Mouse (Mus musculus): ENCODE data around the gene Rab20. TPM values are rescaled to one million over a fixed set of nuclear protein-coding genes. Genes with fewer than 3 reads are reported as not detected.
"Not testable (repeated sequence)": the region's sequence is repeated elsewhere in the genome, so short reads cannot be mapped to it uniquely, and the experiment has no call there.

The Rab20 gene
- total RNA-seq, 1 experiment = 2.2 TPM

- Histone ChIP-seq H3K27ac (ENCODE audit: insufficient read depth, low read depth, low read length, poor library complexity, severe bottlenecking) (no peak overlapping the region), H3K4me1 (ENCODE audit: control insufficient read depth in 2 of 2, insufficient read depth in 2 of 2, low read length in 2 of 2, poor library complexity in 1 of 2) (peaks cover 2 to 7% of the 10 kb centered on the region in 2 experiments; a peak in 2 of 4 replicates), H3K9ac (ENCODE audit: insufficient read depth, low read depth, low read length, poor library complexity, severe bottlenecking) (no peak overlapping the region), H3K4me3 (ENCODE audit: insufficient read depth in 1 of 2, low read depth in 1 of 2, low read length in 2 of 2, poor library complexity in 1 of 2, severe bottlenecking in 1 of 2) (no peak overlapping the region), H3K9me3 (ENCODE audit: control insufficient read depth, insufficient read depth, low read depth, low read length) (no peaks in the 10 kb centered on the region), H3K36me3 (ENCODE audit: control insufficient read depth, insufficient read depth, low read length, poor library complexity, severe bottlenecking) (no peaks in the 10 kb centered on the region)
- TF ChIP-seq MAFK (IDR thresholded peaks at IDR 0.05; ENCODE audit: insufficient read depth, low read depth, low read length) = no peak
- no peak for TF ChIP-seq ZC3H11A (IDR thresholded peaks at IDR 0.05; ENCODE audit: borderline replicate concordance, low read depth, low read length)
- TF ChIP-seq HCFC1 (IDR thresholded peaks at IDR 0.05; ENCODE audit: borderline replicate concordance, insufficient read depth, low read length) = no peak
- no peak for TF ChIP-seq ZNF384 (IDR thresholded peaks at IDR 0.05; ENCODE audit: low read depth, low read length)
- TF ChIP-seq CHD2 (IDR thresholded peaks at IDR 0.05; ENCODE audit: low read depth, low read length) = no peak
- in situ Hi-C loops (cut with MboI; ENCODE audit: low sequenced_read_pairs in 2 of 2, unreplicated experiment in 2 of 2) = loop anchor here in 1 of 2 experiments (25.0 kb wide), 1 partner anchor 912 kb away; the partner anchor contains the start of gene Sox1
- no peak for DNase-seq (ENCODE audit: low read depth, low spot score)
Observed at GRCm38 (mm10) chr8:11475397-11475796, 3.1 kb downstream of the Rab20 start.

GRCm38 (mm10) chr8:11473072-11473471, 5.4 kb downstream of the Rab20 start:
- no peak for DNase-seq (ENCODE audit: low read depth, low spot score)
- in situ Hi-C loops (cut with MboI; ENCODE audit: low sequenced_read_pairs in 2 of 2, unreplicated experiment in 2 of 2) = no loop called here
- peaks cover 2 to 5% of the 10 kb centered on the region in 2 experiments; a peak in 2 of 4 replicates for H3K4me1 ChIP-seq (ENCODE audit: control insufficient read depth in 2 of 2, insufficient read depth in 2 of 2, low read length in 2 of 2, poor library complexity in 1 of 2)

GRCm38 (mm10) chr8:11471309-11471708, 7.2 kb downstream of the Rab20 start:
- DNase-seq (ENCODE audit: low read depth, low spot score) = no peak

More at GRCm38 (mm10) chr8:11473072-11473471, 5.4 kb downstream of the Rab20 start:
- no peak overlapping the region for H3K27ac ChIP-seq (ENCODE audit: insufficient read depth, low read depth, low read length, poor library complexity, severe bottlenecking)
- no peak overlapping the region for H3K4me3 ChIP-seq (ENCODE audit: insufficient read depth in 1 of 2, low read depth in 1 of 2, low read length in 2 of 2, poor library complexity in 1 of 2, severe bottlenecking in 1 of 2)
- H3K9me3 ChIP-seq (ENCODE audit: control insufficient read depth, insufficient read depth, low read depth, low read length) = no peaks in the 10 kb centered on the region
- no peak for TF ChIP-seq HCFC1 (IDR thresholded peaks at IDR 0.05; ENCODE audit: borderline replicate concordance, insufficient read depth, low read length)
- no peak for TF ChIP-seq ZC3H11A (IDR thresholded peaks at IDR 0.05; ENCODE audit: borderline replicate concordance, low read depth, low read length)
- no peak for TF ChIP-seq MAFK (IDR thresholded peaks at IDR 0.05; ENCODE audit: insufficient read depth, low read depth, low read length)
- TF ChIP-seq CHD2 (IDR thresholded peaks at IDR 0.05; ENCODE audit: low read depth, low read length) = no peak
- no peak for TF ChIP-seq ZNF384 (IDR thresholded peaks at IDR 0.05; ENCODE audit: low read depth, low read length)
- H3K36me3 ChIP-seq (ENCODE audit: control insufficient read depth, insufficient read depth, low read length, poor library complexity, severe bottlenecking) = no peaks in the 10 kb centered on the region
- H3K9ac ChIP-seq (ENCODE audit: insufficient read depth, low read depth, low read length, poor library complexity, severe bottlenecking) = no peak overlapping the region

DNA sequence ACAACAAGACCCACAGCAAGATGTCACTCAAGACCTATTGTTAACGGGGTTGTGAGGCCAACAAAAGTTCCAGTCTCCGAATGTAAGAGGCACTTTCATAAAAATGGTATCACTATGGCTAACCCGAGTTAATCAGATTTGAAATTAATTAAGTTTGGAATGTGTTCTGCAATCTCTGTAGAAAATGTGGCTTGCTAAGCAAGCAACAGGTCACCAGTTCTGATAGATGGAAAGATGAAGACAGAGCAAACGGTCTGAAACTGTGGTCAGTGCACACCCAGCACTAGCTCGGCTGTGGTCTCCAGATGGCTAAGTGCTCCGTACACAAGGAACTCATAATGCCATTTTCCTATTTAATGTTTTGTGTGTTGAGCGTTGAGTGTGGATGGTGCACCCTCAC, 7.8 kb downstream of the Rab20 start:
- Histone ChIP-seq H3K36me3 (ENCODE audit: control insufficient read depth, insufficient read depth, low read length, poor library complexity, severe bottlenecking) (no peaks in the 10 kb centered on the region), H3K4me3 (ENCODE audit: insufficient read depth in 1 of 2, low read depth in 1 of 2, low read length in 2 of 2, poor library complexity in 1 of 2, severe bottlenecking in 1 of 2) (no peak overlapping the region), H3K9me3 (ENCODE audit: control insufficient read depth, insufficient read depth, low read depth, low read length) (no peaks in the 10 kb centered on the region), H3K4me1 (ENCODE audit: control insufficient read depth in 2 of 2, insufficient read depth in 2 of 2, low read length in 2 of 2, poor library complexity in 1 of 2) (peaks cover 2% of the 10 kb centered on the region in 2 experiments; a peak in 2 of 4 replicates), H3K27ac (ENCODE audit: insufficient read depth, low read depth, low read length, poor library complexity, severe bottlenecking) (no peak overlapping the region), H3K9ac (ENCODE audit: insufficient read depth, low read depth, low read length, poor library complexity, severe bottlenecking) (no peak overlapping the region)
- no peak for DNase-seq (ENCODE audit: low read depth, low spot score)
- in situ Hi-C loops (cut with MboI; ENCODE audit: low sequenced_read_pairs in 2 of 2, unreplicated experiment in 2 of 2) = no loop called here
- TF ChIP-seq CHD2 (IDR thresholded peaks at IDR 0.05; ENCODE audit: low read depth, low read length) (no peak), HCFC1 (IDR thresholded peaks at IDR 0.05; ENCODE audit: borderline replicate concordance, insufficient read depth, low read length) (no peak), ZC3H11A (IDR thresholded peaks at IDR 0.05; ENCODE audit: borderline replicate concordance, low read depth, low read length) (no peak), ZNF384 (IDR thresholded peaks at IDR 0.05; ENCODE audit: low read depth, low read length) (no peak), MAFK (IDR thresholded peaks at IDR 0.05; ENCODE audit: insufficient read depth, low read depth, low read length) (no peak)

More at GRCm38 (mm10) chr8:11471309-11471708, 7.2 kb downstream of the Rab20 start:
- no peak for TF ChIP-seq ZC3H11A (IDR thresholded peaks at IDR 0.05; ENCODE audit: borderline replicate concordance, low read depth, low read length)
- no peak for TF ChIP-seq ZNF384 (IDR thresholded peaks at IDR 0.05; ENCODE audit: low read depth, low read length)
- no peak for TF ChIP-seq MAFK (IDR thresholded peaks at IDR 0.05; ENCODE audit: insufficient read depth, low read depth, low read length)
- Histone ChIP-seq H3K4me1 (ENCODE audit: control insufficient read depth in 2 of 2, insufficient read depth in 2 of 2, low read length in 2 of 2, poor library complexity in 1 of 2) (peaks cover 2 to 5% of the 10 kb centered on the region in 2 experiments; a peak in 2 of 4 replicates), H3K27ac (ENCODE audit: insufficient read depth, low read depth, low read length, poor library complexity, severe bottlenecking) (no peak overlapping the region), H3K4me3 (ENCODE audit: insufficient read depth in 1 of 2, low read depth in 1 of 2, low read length in 2 of 2, poor library complexity in 1 of 2, severe bottlenecking in 1 of 2) (no peak overlapping the region), H3K9me3 (ENCODE audit: control insufficient read depth, insufficient read depth, low read depth, low read length) (no peaks in the 10 kb centered on the region), H3K36me3 (ENCODE audit: control insufficient read depth, insufficient read depth, low read length, poor library complexity, severe bottlenecking) (no peaks in the 10 kb centered on the region), H3K9ac (ENCODE audit: insufficient read depth, low read depth, low read length, poor library complexity, severe bottlenecking) (no peak overlapping the region)
- in situ Hi-C loops (cut with MboI; ENCODE audit: low sequenced_read_pairs in 2 of 2, unreplicated experiment in 2 of 2) = no loop called here

DNA sequence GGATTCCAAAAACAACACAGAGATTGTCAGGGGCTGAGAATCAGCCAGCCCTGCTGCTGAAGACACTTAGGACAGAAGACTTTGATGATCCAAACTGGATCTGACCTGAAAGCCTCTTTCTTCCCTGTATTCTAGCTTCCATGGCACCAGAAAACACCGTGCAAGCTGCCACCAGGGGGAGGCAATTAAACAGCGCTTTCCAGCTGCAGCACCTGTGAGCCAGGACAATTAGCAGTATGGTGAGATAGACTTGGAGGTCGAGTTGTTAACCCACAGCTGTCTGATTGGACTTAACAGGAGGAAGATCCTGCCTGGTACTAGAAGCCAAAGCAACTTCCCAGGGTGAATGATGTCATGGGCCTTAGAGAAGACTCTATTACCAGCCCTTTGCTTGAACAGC, 9.4 kb downstream of the Rab20 start:
- no peaks in the 10 kb centered on the region for H3K36me3 ChIP-seq (ENCODE audit: control insufficient read depth, insufficient read depth, low read length, poor library complexity, severe bottlenecking)
- H3K9ac ChIP-seq (ENCODE audit: insufficient read depth, low read depth, low read length, poor library complexity, severe bottlenecking) = no peak overlapping the region
- no peak overlapping the region for H3K4me3 ChIP-seq (ENCODE audit: insufficient read depth in 1 of 2, low read depth in 1 of 2, low read length in 2 of 2, poor library complexity in 1 of 2, severe bottlenecking in 1 of 2)
- H3K4me1 ChIP-seq (ENCODE audit: control insufficient read depth in 2 of 2, insufficient read depth in 2 of 2, low read length in 2 of 2, poor library complexity in 1 of 2) = no peaks in the 10 kb centered on the region
- no peak for DNase-seq (ENCODE audit: low read depth, low spot score)
- in situ Hi-C loops (cut with MboI; ENCODE audit: low sequenced_read_pairs in 2 of 2, unreplicated experiment in 2 of 2) = no loop called here
- TF ChIP-seq HCFC1 (IDR thresholded peaks at IDR 0.05; ENCODE audit: borderline replicate concordance, insufficient read depth, low read length) = no peak
- TF ChIP-seq ZC3H11A (IDR thresholded peaks at IDR 0.05; ENCODE audit: borderline replicate concordance, low read depth, low read length) = 0 out of 2 replicates have a peak, but pooled peaks have one; percentile 11
- no peak for TF ChIP-seq ZNF384 (IDR thresholded peaks at IDR 0.05; ENCODE audit: low read depth, low read length)
- no peaks in the 10 kb centered on the region for H3K9me3 ChIP-seq (ENCODE audit: control insufficient read depth, insufficient read depth, low read depth, low read length)
- no peak overlapping the region for H3K27ac ChIP-seq (ENCODE audit: insufficient read depth, low read depth, low read length, poor library complexity, severe bottlenecking)

DNA sequence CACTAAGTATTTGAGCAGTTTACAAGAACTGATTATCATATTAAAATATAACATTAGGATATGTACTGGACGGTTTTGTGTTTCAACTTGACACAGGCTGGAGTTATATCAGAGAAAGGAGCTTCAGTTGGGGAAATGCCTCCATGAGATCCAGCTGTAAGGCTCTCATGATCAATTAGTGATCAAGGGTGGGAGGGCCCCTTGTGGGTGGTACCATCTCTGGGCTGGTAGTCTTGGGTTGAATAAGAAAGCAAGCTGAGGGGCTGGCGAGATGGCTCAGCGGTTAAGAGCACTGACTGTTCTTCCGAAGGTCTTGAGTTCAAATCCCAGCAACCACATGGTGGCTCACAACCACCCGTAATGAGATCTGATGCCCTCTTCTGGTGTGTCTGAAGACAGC, 12.0 kb downstream of the Rab20 start:
- H3K9me3 ChIP-seq (ENCODE audit: control insufficient read depth, insufficient read depth, low read depth, low read length); H3K36me3 ChIP-seq (ENCODE audit: control insufficient read depth, insufficient read depth, low read length, poor library complexity, severe bottlenecking); H3K4me1 ChIP-seq (ENCODE audit: control insufficient read depth in 2 of 2, insufficient read depth in 2 of 2, low read length in 2 of 2, poor library complexity in 1 of 2); H3K9ac ChIP-seq (ENCODE audit: insufficient read depth, low read depth, low read length, poor library complexity, severe bottlenecking); in situ Hi-C loops (cut with MboI; ENCODE audit: low sequenced_read_pairs in 2 of 2, unreplicated experiment in 2 of 2); DNase-seq (ENCODE audit: low read depth, low spot score); H3K27ac ChIP-seq (ENCODE audit: insufficient read depth, low read depth, low read length, poor library complexity, severe bottlenecking); H3K4me3 ChIP-seq (ENCODE audit: insufficient read depth in 1 of 2, low read depth in 1 of 2, low read length in 2 of 2, poor library complexity in 1 of 2, severe bottlenecking in 1 of 2): not testable (repeated sequence)

All from ES-E14 (cell line).